Mouse (Mus musculus) liver, embryonic 14.5 days (tissue): ENCODE measurements at regions not wholly inside any gene's neighbourhood (a gene's known extent, or its start where the extent isn't known, plus 50 kb on each side); places are given as distances from the start of the nearest gene placed in this dataset.

Experiments used
- CTCF ChIP-seq: IDR thresholded peaks from 2 replicates; pipeline ENCODE4 v1.5.1; 2016; ENCODE audit warnings: antibody characterized with exemption, low read depth, control low read depth
- EP300 ChIP-seq: IDR thresholded peaks from 2 replicates; pipeline ENCODE4 v1.6.1; 2016; ENCODE audit warnings: antibody characterized with exemption, low read depth

DNA sequence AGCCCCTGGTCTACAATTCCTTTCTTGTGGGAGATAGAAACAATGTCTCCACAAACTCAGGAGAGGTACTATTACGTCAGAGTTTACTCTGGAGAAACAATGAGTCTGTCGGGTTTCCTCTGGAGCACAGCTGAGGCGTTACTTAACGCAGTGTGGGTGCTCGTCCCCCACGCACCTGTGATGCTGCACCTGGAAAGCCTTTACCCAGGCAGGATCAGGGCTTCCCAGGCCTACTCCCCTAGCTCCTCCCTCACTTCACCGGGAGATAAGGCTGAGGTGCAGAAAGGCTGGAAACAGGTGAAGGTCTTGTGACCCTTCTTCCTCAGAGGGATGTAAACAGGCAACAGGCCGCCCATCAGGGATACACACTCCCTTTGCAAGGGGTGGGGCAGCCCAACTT lies 80.7 kb upstream of the Nr5a2 start:
- TF ChIP-seq CTCF (no peak), EP300 (no peak)
